Mouse (Mus musculus) MEL (cell line): ENCODE data around the gene Gm20458. TPM values are rescaled to one million over a fixed set of nuclear protein-coding genes. Genes with fewer than 3 reads are reported as not detected.
A peak's percentile ranks its signal among the peaks of the same experiment; 100 is the strongest.

ENCODE experiments used
- DNase-seq: peaks from one replicate; pipeline ENCODE4 v3.0.0; 2011; ENCODE audit warnings: low read depth, low spot score
- H3K27ac ChIP-seq: 2 replicates; pipeline ENCODE4 v1.5.1; 2012; ENCODE audit warnings: low read depth, mild to moderate bottlenecking, control low read depth, low read length, moderate library complexity; ENCODE audit not compliant: control insufficient read depth
- H3K27me3 ChIP-seq, 2 experiments: fragments of 150-350 bp in 1 of 2; sonication (generic) in 1 of 2; 2 replicates each; pipeline ENCODE4 v1.6.1; 2012; ENCODE audit warnings: low read length in 2 of 2, mild to moderate bottlenecking in 2 of 2, improper control_type of control experiment in 1 of 2, moderate library complexity in 1 of 2; ENCODE audit not compliant: insufficient read depth in 2 of 2, control insufficient read depth in 1 of 2
- H3K36me3 ChIP-seq, 2 experiments: 2 replicates each; pipeline ENCODE4 v1.6.1; 2012 to 2014; ENCODE audit warnings: low read length in 2 of 2, improper control_type of control experiment in 1 of 2, inconsistent platforms in 1 of 2, mild to moderate bottlenecking in 1 of 2; ENCODE audit not compliant: insufficient read depth in 2 of 2, control insufficient read depth in 1 of 2
- H3K4me1 ChIP-seq, 2 experiments: fragments of 150-350 bp in 1 of 2; sonication (generic) in 1 of 2; 2 replicates each; pipeline ENCODE4 v1.6.1; 2012; ENCODE audit warnings: low read length in 2 of 2, improper control_type of control experiment in 1 of 2, mild to moderate bottlenecking in 1 of 2; ENCODE audit not compliant: insufficient read depth in 2 of 2, control insufficient read depth in 1 of 2
- H3K4me3 ChIP-seq, 2 experiments: fragments of 150-350 bp in 1 of 2; sonication (generic) in 1 of 2; 2 replicates each; pipeline ENCODE4 v1.5.1; 2012; ENCODE audit warnings: low read depth in 2 of 2, low read length in 2 of 2, mild to moderate bottlenecking in 2 of 2, moderate library complexity in 2 of 2, control low read depth in 1 of 2, improper control_type of control experiment in 1 of 2; ENCODE audit not compliant: control insufficient read depth in 1 of 2, insufficient read depth in 1 of 2
- H3K79me2 ChIP-seq: 2 replicates; pipeline ENCODE4 v1.6.1; 2012; ENCODE audit warnings: mild to moderate bottlenecking, low read length, moderate library complexity; ENCODE audit not compliant: control insufficient read depth, poor library complexity, insufficient read depth
- H3K9ac ChIP-seq: 2 replicates; pipeline ENCODE4 v1.6.1; 2012; ENCODE audit warnings: low read depth, mild to moderate bottlenecking, control low read depth, low read length, moderate library complexity; ENCODE audit not compliant: control insufficient read depth, poor library complexity, severe bottlenecking
- H3K9me3 ChIP-seq: fragments of 150-350 bp; sonication (generic); replicated peaks from 2 replicates; pipeline ENCODE4 v1.6.1; 2012; ENCODE audit warnings: mild to moderate bottlenecking, low read length, improper control_type of control experiment, moderate library complexity; ENCODE audit not compliant: insufficient read depth
- BHLHE40 ChIP-seq: IDR thresholded peaks from 2 replicates; pipeline ENCODE4 v1.6.1; 2012; ENCODE audit warnings: low read depth, mild to moderate bottlenecking, inconsistent platforms, low read length, improper control_type of control experiment, borderline replicate concordance
- CHD1 ChIP-seq: IDR thresholded peaks from 2 replicates; pipeline ENCODE4 v1.6.1; 2012; ENCODE audit warnings: low read depth, mild to moderate bottlenecking, inconsistent platforms, low read length, improper control_type of control experiment
- CHD2 ChIP-seq: IDR thresholded peaks from 2 replicates; pipeline ENCODE4 v1.6.1; 2011; ENCODE audit warnings: low read length, improper control_type of control experiment
- CTCF ChIP-seq, 3 experiments: IDR thresholded peaks in 2 of 3; conservative IDR thresholded peaks in 1 of 3; 2 replicates each; pipeline ENCODE4 v1.5.1; 2011 to 2012; ENCODE audit warnings: low read length in 3 of 3, low read depth in 2 of 3, mild to moderate bottlenecking in 2 of 3, improper control_type of control experiment in 1 of 3, inconsistent platforms in 1 of 3, mixed read lengths in 1 of 3, moderate library complexity in 1 of 3; ENCODE audit not compliant: control insufficient read depth in 1 of 3, insufficient read depth in 1 of 3, poor library complexity in 1 of 3, severe bottlenecking in 1 of 3
- E2F4 ChIP-seq: IDR thresholded peaks from 2 replicates; pipeline ENCODE4 v1.6.1; 2011; ENCODE audit warnings: low read depth, low read length, improper control_type of control experiment, borderline replicate concordance
- ELF1 ChIP-seq: IDR thresholded peaks from 2 replicates; pipeline ENCODE4 v1.6.1; 2014; ENCODE audit warnings: low read depth, mild to moderate bottlenecking, inconsistent platforms, low read length, improper control_type of control experiment, moderate library complexity
- EP300 ChIP-seq, 2 experiments: IDR thresholded peaks; 2 replicates each; pipeline ENCODE4 v1.6.1; 2011; ENCODE audit warnings: improper control_type of control experiment in 2 of 2, low read length in 2 of 2, low read depth in 1 of 2, mild to moderate bottlenecking in 1 of 2
- ETS1 ChIP-seq: IDR thresholded peaks from 2 replicates; pipeline ENCODE4 v1.6.1; 2012; ENCODE audit warnings: low read depth, mild to moderate bottlenecking, inconsistent platforms, low read length, improper control_type of control experiment, moderate library complexity
- GABPA ChIP-seq: IDR thresholded peaks from 2 replicates; pipeline ENCODE4 v1.6.1; 2012; ENCODE audit warnings: low read depth, mild to moderate bottlenecking, inconsistent platforms, low read length, improper control_type of control experiment, moderate library complexity
- GATA1 ChIP-seq: IDR thresholded peaks from 2 replicates; pipeline ENCODE4 v1.6.1; 2011; ENCODE audit warnings: low read depth, low read length, improper control_type of control experiment
- HCFC1 ChIP-seq: IDR thresholded peaks from 2 replicates; pipeline ENCODE4 v1.6.1; 2012; ENCODE audit warnings: low read depth, mild to moderate bottlenecking, inconsistent platforms, low read length, improper control_type of control experiment, moderate library complexity
- KAT2A ChIP-seq: conservative IDR thresholded peaks from 2 replicates; pipeline ENCODE4 v1.6.1; 2012; ENCODE audit warnings: low read depth, low read length, improper control_type of control experiment, inconsistent platforms
- MAFK ChIP-seq: IDR thresholded peaks from 2 replicates; pipeline ENCODE4 v1.6.1; 2011; ENCODE audit warnings: low read depth, mild to moderate bottlenecking, low read length, improper control_type of control experiment, borderline replicate concordance
- MAZ ChIP-seq: IDR thresholded peaks from 2 replicates; pipeline ENCODE4 v1.6.1; 2012; ENCODE audit warnings: low read depth, mild to moderate bottlenecking, inconsistent platforms, low read length, improper control_type of control experiment
- MEF2A ChIP-seq: IDR thresholded peaks from 2 replicates; pipeline ENCODE4 v1.6.1; 2014; ENCODE audit warnings: low read depth, mild to moderate bottlenecking, inconsistent platforms, low read length, improper control_type of control experiment; ENCODE audit not compliant: poor library complexity, insufficient replicate concordance, severe bottlenecking; ENCODE audit errors: extremely low read depth
- MXI1 ChIP-seq: IDR thresholded peaks from 2 replicates; pipeline ENCODE4 v1.6.1; 2011; ENCODE audit warnings: mild to moderate bottlenecking, low read depth, low read length, improper control_type of control experiment
- MYB ChIP-seq: IDR thresholded peaks from 2 replicates; pipeline ENCODE4 v1.6.1; 2011; ENCODE audit warnings: mild to moderate bottlenecking, low read depth, low read length, improper control_type of control experiment
- MYC ChIP-seq: IDR thresholded peaks from 2 replicates; pipeline ENCODE4 v1.6.1; 2011; ENCODE audit warnings: low read depth, mild to moderate bottlenecking, low read length, improper control_type of control experiment, moderate library complexity
- NELFE ChIP-seq: IDR thresholded peaks from 2 replicates; pipeline ENCODE4 v1.6.1; 2011; ENCODE audit warnings: low read depth, low read length, improper control_type of control experiment
- NRF1 ChIP-seq: IDR thresholded peaks from 2 replicates; pipeline ENCODE4 v1.6.1; 2014; ENCODE audit warnings: low read depth, mild to moderate bottlenecking, inconsistent platforms, low read length, improper control_type of control experiment, moderate library complexity; ENCODE audit not compliant: poor library complexity, insufficient read depth, severe bottlenecking
- POLR2A ChIP-seq, 2 experiments: IDR thresholded peaks; 2 replicates each; pipeline ENCODE4 v1.6.1; 2011 to 2012; ENCODE audit warnings: low read length in 2 of 2, mild to moderate bottlenecking in 2 of 2, control low read depth in 1 of 2, improper control_type of control experiment in 1 of 2, low read depth in 1 of 2, moderate library complexity in 1 of 2; ENCODE audit not compliant: control insufficient read depth in 1 of 2, insufficient read depth in 1 of 2, poor library complexity in 1 of 2
- POLR2AphosphoS2 ChIP-seq: IDR thresholded peaks from 2 replicates; pipeline ENCODE4 v1.6.1; 2011; ENCODE audit warnings: low read length, improper control_type of control experiment
- POLR2AphosphoS5 ChIP-seq: IDR thresholded peaks from 2 replicates; pipeline ENCODE4 v1.6.1; 2012; ENCODE audit warnings: low read depth, borderline replicate concordance, mild to moderate bottlenecking, inconsistent platforms, low read length, moderate library complexity, mixed read lengths
- RAD21 ChIP-seq: IDR thresholded peaks from 2 replicates; pipeline ENCODE4 v1.6.1; 2011; ENCODE audit warnings: mild to moderate bottlenecking, low read depth, low read length, improper control_type of control experiment
- SIN3A ChIP-seq: IDR thresholded peaks from 2 replicates; pipeline ENCODE4 v1.6.1; 2012; ENCODE audit warnings: low read length, improper control_type of control experiment, inconsistent platforms
- TAL1 ChIP-seq: IDR thresholded peaks from 2 replicates; pipeline ENCODE4 v1.6.1; 2012; ENCODE audit warnings: mild to moderate bottlenecking, inconsistent platforms, low read length, moderate library complexity, mixed read lengths
- TBP ChIP-seq: IDR thresholded peaks from 2 replicates; pipeline ENCODE4 v1.8.0; 2011; ENCODE audit warnings: low read depth, low read length, improper control_type of control experiment
- UBTF ChIP-seq: IDR thresholded peaks from 2 replicates; pipeline ENCODE4 v1.6.1; 2012; ENCODE audit warnings: low read depth, mild to moderate bottlenecking, inconsistent platforms, low read length, improper control_type of control experiment, moderate library complexity, borderline replicate concordance; ENCODE audit not compliant: insufficient read depth
- USF1 ChIP-seq: IDR thresholded peaks from 2 replicates; pipeline ENCODE4 v1.6.1; 2014; ENCODE audit warnings: low read depth, mild to moderate bottlenecking, inconsistent platforms, low read length, improper control_type of control experiment, moderate library complexity
- USF2 ChIP-seq, 2 experiments: IDR thresholded peaks; 2 replicates each; pipeline ENCODE4 v1.6.1; 2011 to 2012; ENCODE audit warnings: improper control_type of control experiment in 2 of 2, low read length in 2 of 2, borderline replicate concordance in 1 of 2, inconsistent platforms in 1 of 2, low read depth in 1 of 2, mild to moderate bottlenecking in 1 of 2; ENCODE audit not compliant: insufficient read depth in 1 of 2
- ZKSCAN1 ChIP-seq: IDR thresholded peaks from 2 replicates; pipeline ENCODE4 v1.6.1; 2012; ENCODE audit warnings: low read depth, mild to moderate bottlenecking, inconsistent platforms, low read length, improper control_type of control experiment, moderate library complexity
- ZMIZ1 ChIP-seq: IDR thresholded peaks from 2 replicates; pipeline ENCODE4 v1.6.1; 2012; ENCODE audit warnings: low read depth, mild to moderate bottlenecking, inconsistent platforms, low read length, improper control_type of control experiment, moderate library complexity
- ZNF384 ChIP-seq: IDR thresholded peaks from 2 replicates; pipeline ENCODE4 v1.6.1; 2012; ENCODE audit warnings: low read depth, mild to moderate bottlenecking, inconsistent platforms, low read length, improper control_type of control experiment
- polyA plus RNA-seq, 2 experiments: library from polyadenylated mRNA; stranded (reverse) in 1 of 2; unstranded in 1 of 2; fragments of >175 nt in 1 of 2; fragments of >200 nt in 1 of 2; gene quantifications; 2 replicates each; pipeline versions ENCODE4 v1.2.1 to v1.2.4; 2012; ENCODE audit warnings: low replicate concordance in 2 of 2, low read depth in 1 of 2; ENCODE audit not compliant: insufficient read length in 2 of 2, insufficient read depth in 1 of 2, missing spikeins in 1 of 2
- total RNA-seq: library from RNA; depleted of rRNA; stranded (reverse); fragments of 300-350 nt; gene quantifications from 2 replicates; pipeline ENCODE4 v1.2.3, GENCODE M21; 2012; rRNA removed

The Gm20458 gene
- total RNA-seq (1.0 TPM in 1 of 2 replicates, not detected in the other), polyA plus RNA-seq (10 to 100 TPM in 1 of 2 experiments, not detected in 1; 19.2 TPM)

- no peaks in the 10 kb centered on the region for H3K9me3 ChIP-seq
- H3K4me1 ChIP-seq = peaks cover 6 to 8% of the 10 kb centered on the region in 2 experiments; a peak in 2 of 4 replicates
- H3K4me3 ChIP-seq = peak within 1 kb of the TSS; percentile 70 to 100
- H3K36me3 ChIP-seq = peaks cover 0 to 12% of the 10 kb centered on the region in 2 experiments; a peak in 2 of 4 replicates
- peak within 1 kb of the TSS; percentile 47 for H3K27ac ChIP-seq
- H3K27me3 ChIP-seq = no peaks in the 10 kb centered on the region; a peak in 1 of 4 replicates
- H3K79me2 ChIP-seq = peaks cover 21% of the 10 kb centered on the region
- DNase-seq = peak; percentile 98
- peak within 1 kb of the TSS; percentile 85 for H3K9ac ChIP-seq
- TF ChIP-seq TAL1 = no peak
- TF ChIP-seq NRF1 = peak; percentile 98
- TF ChIP-seq CHD2 = peak; percentile 23; the same call in 1 of the 2 replicates
- TF ChIP-seq ELF1 = peak; percentile 100
- no peak for TF ChIP-seq MEF2A
- no peak for TF ChIP-seq ZKSCAN1
- TF ChIP-seq BHLHE40 = no peak
- peak; percentile 67; the same call in 1 of the 2 replicates for TF ChIP-seq TBP
- no peak for TF ChIP-seq MAFK
- no peak for TF ChIP-seq ZMIZ1
- TF ChIP-seq ZNF384 = peak; percentile 53; the same call in 1 of the 2 replicates
- TF ChIP-seq GATA1 = 0 out of 2 replicates have a peak, but pooled peaks have one; percentile 17
- peak; percentile 96 for TF ChIP-seq SIN3A
- peak; percentile 35; the same call in 1 of the 2 replicates for TF ChIP-seq POLR2AphosphoS2
- peak; percentile 83 for TF ChIP-seq MYC
- TF ChIP-seq POLR2A (IDR thresholded peaks at IDR 0.05; ENCODE audit: control insufficient read depth in 1 of 2, insufficient read depth in 1 of 2, low read depth in 1 of 2, low read length in 2 of 2, poor library complexity in 1 of 2) = peak; percentile 66 to 73; a peak in 2 of 4 replicates
- TF ChIP-seq CTCF (IDR thresholded peaks at IDR 0.05 in 2 of 3, conservative IDR thresholded peaks at IDR 0.05 in 1 of 3; ENCODE audit: control insufficient read depth in 1 of 3, insufficient read depth in 1 of 3, low read depth in 2 of 3, low read length in 3 of 3, poor library complexity in 1 of 3, severe bottlenecking in 1 of 3) = peak; percentile 59 to 88 (median 72)
- TF ChIP-seq USF2 (IDR thresholded peaks at IDR 0.05; ENCODE audit: borderline replicate concordance in 1 of 2, insufficient read depth in 1 of 2, low read depth in 1 of 2, low read length in 2 of 2) = no peak
- peak; percentile 41 for TF ChIP-seq USF1
- no peak for TF ChIP-seq UBTF
- TF ChIP-seq MYB = no peak
- TF ChIP-seq NELFE = peak; percentile 68
- TF ChIP-seq RAD21 = peak; percentile 73
- TF ChIP-seq KAT2A = peak; percentile 97
- peak; percentile 87; the same call in 1 of the 2 replicates for TF ChIP-seq MAZ
- TF ChIP-seq GABPA = no peak; the same call in 1 of the 2 replicates
- 0 out of 4 replicates have a peak, but pooled peaks of 1 of the 2 experiments have one; percentile 16 for TF ChIP-seq EP300 (IDR thresholded peaks at IDR 0.05; ENCODE audit: low read depth in 1 of 2, low read length in 2 of 2)
- TF ChIP-seq ETS1 = peak; percentile 42; the same call in 1 of the 2 replicates
- TF ChIP-seq E2F4 = no peak; the same call in 1 of the 2 replicates
- peak; percentile 81 for TF ChIP-seq MXI1
- TF ChIP-seq POLR2AphosphoS5 = no peak
- peak; percentile 98 for TF ChIP-seq HCFC1
- no peak for TF ChIP-seq CHD1
These were observed at the start of gene Gm20458 for GRCm38 (mm10) chr2:164460745-164461551. Gm20458 (plus strand) TSS chr2:164460967.
